Mouse (Mus musculus): ENCODE results near the gene Selenoi.
"Not testable (repeated sequence)": the region's sequence is repeated elsewhere in the genome, so short reads cannot be mapped to it uniquely, and the experiment has no call there.

The Selenoi gene

GRCm38 (mm10) chr5:30232271-30232971 is at the start of gene Selenoi:
TSS of gene Selenoi (plus strand) at chr5:30232581.
- DNase-seq (ENCODE audit: low read depth in 1 of 2, low spot score in 2 of 2): peak; percentile 94 to 97

DNA sequence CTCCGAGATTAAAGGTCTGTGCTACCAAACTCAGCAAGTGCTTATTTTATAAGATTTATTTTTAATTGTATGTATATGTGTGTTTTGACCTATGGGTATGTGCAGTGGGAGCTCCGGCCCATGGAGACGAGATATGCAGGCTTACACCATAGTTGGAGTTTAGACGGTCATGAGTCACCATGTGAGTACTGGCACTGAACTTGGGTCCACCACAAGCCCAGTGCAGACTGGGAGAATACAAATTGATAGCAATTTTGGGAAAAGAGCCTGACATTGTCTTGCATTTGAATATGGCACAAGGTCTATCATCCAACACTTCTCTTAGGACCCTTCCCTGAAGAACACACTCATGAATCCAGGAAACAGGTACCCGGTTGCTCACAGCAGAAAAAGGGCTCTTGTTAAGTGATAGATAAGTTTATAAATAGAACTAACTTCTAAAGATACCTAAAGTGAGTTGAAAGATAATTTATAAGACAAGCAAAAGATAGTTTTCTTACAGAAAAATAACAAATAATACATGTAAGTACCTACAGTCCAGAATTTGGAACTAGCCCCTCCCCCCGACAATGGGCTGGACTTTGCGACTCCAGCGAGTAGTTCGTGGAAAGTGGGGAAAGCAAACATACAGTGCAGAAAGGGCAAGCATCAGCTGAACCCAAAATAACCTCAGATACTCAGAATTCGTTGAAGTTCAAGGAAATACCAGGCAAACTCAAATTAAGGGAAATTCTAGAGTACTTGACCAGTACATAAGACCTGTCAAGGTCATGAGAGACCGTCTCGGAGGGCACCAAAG is 44.5 kb upstream of the Selenoi start:
- DNase-seq (ENCODE audit: low read depth in 1 of 2, low spot score in 2 of 2): no peak

DNA sequence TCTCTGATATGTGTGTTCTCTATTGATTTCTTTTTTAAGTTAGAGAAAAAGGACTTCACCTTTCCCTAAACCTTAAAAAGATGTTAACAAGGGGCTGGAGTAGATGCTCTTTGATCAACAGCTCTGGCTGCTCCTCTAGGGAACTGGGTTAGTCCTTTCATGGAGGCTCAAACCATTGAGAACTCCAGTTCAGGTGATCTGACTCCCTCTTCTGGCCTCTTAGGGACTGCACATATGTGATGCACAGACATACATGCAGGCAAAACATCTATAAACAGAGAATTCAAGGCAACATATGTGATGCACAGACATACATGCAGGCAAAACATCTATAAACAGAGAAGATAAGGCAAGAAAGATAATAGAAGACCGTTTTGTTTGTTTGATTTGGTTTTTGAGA is 39.9 kb upstream of the Selenoi start:
- no peak for DNase-seq (ENCODE audit: low read depth in 1 of 2, low spot score in 2 of 2)

DNA sequence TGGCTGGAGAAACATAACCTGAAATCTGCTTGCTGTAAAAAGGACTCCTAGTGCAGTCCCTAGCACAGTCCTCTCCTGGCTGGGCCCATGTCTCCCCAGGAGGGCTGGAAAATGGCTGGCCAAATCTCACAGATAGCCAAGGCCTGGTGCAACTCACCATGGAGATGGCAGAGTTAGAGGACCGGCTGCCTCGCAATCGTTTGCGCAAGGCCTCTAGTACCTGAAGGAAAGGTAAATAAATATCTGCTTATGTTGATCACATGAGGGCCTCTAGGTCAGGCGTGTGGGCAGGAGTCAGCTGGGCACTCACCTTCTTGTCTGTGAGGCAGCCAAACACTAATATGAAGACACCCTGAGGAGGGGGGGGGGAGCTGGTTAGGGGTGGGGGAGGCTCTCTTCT is 37.0 kb upstream of the Selenoi start:
- no peak for DNase-seq (ENCODE audit: low read depth in 1 of 2, low spot score in 2 of 2)

- DNase-seq (ENCODE audit: low read depth in 1 of 2, low spot score in 2 of 2): no peak
These were observed 34.1 kb upstream of the Selenoi start for GRCm38 (mm10) chr5:30198257-30198656.

- DNase-seq (ENCODE audit: low read depth in 1 of 2, low spot score in 2 of 2): no peak
These were observed 30.9 kb upstream of the Selenoi start for GRCm38 (mm10) chr5:30201521-30201920.

DNA sequence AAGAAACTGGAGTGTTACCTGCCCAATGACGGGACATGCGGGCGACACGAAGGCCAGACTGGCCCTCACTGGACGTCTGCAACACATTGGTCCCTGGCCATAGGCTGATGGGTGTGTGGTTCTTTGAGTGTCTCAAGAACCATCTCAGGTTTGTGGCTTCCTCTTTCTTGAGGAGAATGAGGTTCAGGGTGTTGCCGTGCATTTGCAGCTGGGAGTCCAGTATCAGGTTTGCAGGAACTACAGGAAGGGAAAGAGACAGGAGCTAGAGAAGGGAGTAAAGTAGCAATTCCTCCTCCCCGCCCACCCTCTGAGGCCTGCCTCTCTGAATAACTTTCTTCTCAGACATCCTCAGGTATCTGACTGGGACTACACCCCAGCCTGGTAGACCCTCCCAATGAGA is 30.2 kb upstream of the Selenoi start:
- DNase-seq (ENCODE audit: low read depth in 1 of 2, low spot score in 2 of 2): no peak

DNA sequence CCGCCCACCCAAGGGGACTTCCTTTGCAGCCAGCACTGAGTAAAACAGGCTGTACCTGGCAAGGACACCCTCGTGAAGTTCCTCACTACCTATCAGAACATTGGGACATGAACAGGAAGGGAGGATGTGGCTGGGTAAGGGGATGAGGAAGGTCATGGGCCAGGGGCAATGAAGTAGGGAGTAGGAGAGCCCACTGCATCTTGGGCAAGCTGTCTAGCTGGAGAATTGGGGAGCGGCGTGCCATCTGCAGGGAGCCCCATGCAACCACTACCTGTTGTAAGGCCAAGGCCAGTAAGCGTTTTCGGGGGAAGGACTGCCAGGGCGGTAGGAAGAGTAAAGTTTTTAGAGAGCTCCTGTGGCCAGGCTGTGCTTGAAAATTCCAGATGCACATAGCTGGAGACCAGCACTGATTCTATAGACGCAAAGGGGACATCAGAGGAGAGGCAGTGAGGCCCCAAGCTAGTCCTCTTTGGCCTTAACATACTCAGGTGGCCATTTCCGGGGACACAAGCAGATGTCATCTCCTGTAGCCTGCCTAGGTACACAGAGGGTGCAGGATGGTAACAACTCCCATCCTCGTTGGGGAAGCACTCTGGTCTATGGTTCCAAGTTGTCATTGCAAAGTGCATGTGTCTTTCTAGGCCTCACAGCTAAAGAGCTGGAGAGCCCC is 29.0 kb upstream of the Selenoi start:
- DNase-seq (ENCODE audit: low read depth in 1 of 2, low spot score in 2 of 2): no peak

GRCm38 (mm10) chr5:30204441-30204840 is 27.9 kb upstream of the Selenoi start:
- no peak for DNase-seq (ENCODE audit: low read depth in 1 of 2, low spot score in 2 of 2)

GRCm38 (mm10) chr5:30205034-30205433 is 27.3 kb upstream of the Selenoi start:
- no peak for DNase-seq (ENCODE audit: low read depth in 1 of 2, low spot score in 2 of 2)

DNA sequence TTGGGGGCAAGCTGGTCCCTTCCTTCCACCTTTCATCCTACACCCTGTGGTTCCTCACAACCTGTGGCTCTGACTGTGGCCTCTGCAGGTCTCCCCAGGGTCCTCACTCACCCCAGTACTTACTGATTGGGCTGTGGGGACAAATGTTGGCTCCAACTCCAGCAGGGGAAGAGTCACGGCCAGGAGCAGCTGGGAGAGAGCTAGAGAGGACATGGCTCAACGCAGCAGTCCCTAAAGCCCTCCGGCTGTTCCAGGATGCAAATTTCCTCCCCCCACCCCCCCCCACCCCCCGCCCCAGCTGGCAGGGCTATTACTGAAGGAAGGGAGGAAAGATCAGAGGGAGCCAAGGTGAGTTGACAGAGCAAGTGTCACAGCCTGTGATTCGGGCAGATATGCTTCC is 26.9 kb upstream of the Selenoi start, which contains the start of gene Adgrf3:
Gene Adgrf3 (minus strand): TSS at position 230 of the 400 bp plus-strand sequence.
- no peak for DNase-seq (ENCODE audit: low read depth in 1 of 2, low spot score in 2 of 2)

- DNase-seq (ENCODE audit: low read depth in 1 of 2, low spot score in 2 of 2): peak in 1 of 2 experiments; percentile 18
These were observed 25.1 kb upstream of the Selenoi start for GRCm38 (mm10) chr5:30207276-30207675.

DNA sequence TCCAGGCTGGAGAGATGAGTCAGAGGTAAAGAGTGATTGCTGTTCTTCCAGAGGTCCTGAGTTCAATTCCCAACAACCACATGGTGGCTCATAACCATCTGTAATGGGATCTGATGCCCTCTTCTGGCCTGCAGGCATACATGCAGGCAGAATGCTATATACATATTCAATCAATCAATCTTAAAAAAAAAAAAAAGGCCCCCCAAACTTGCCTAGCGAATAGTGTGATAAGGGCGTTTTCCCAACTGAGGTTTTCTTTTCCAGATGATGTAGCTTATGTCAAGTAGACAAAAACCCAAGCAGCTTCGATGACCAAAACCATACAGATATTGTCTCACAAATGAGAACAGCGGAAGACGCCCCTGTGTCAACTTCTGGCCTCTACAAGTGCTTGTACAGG is 21.6 kb upstream of the Selenoi start:
- not testable (repeated sequence) for DNase-seq (ENCODE audit: low read depth in 1 of 2, low spot score in 2 of 2)

GRCm38 (mm10) chr5:30214889-30215288 is 17.5 kb upstream of the Selenoi start:
- DNase-seq (ENCODE audit: low read depth in 1 of 2, low spot score in 2 of 2): no peak

GRCm38 (mm10) chr5:30215970-30216369 is 16.4 kb upstream of the Selenoi start:
- DNase-seq (ENCODE audit: low read depth in 1 of 2, low spot score in 2 of 2): no peak

GRCm38 (mm10) chr5:30219715-30220114 is 12.7 kb upstream of the Selenoi start:
- no peak for DNase-seq (ENCODE audit: low read depth in 1 of 2, low spot score in 2 of 2)

GRCm38 (mm10) chr5:30220666-30221065 is 11.7 kb upstream of the Selenoi start:
- no peak for DNase-seq (ENCODE audit: low read depth in 1 of 2, low spot score in 2 of 2)

GRCm38 (mm10) chr5:30222681-30223080 is 9.7 kb upstream of the Selenoi start:
- no peak for DNase-seq (ENCODE audit: low read depth in 1 of 2, low spot score in 2 of 2)

DNA sequence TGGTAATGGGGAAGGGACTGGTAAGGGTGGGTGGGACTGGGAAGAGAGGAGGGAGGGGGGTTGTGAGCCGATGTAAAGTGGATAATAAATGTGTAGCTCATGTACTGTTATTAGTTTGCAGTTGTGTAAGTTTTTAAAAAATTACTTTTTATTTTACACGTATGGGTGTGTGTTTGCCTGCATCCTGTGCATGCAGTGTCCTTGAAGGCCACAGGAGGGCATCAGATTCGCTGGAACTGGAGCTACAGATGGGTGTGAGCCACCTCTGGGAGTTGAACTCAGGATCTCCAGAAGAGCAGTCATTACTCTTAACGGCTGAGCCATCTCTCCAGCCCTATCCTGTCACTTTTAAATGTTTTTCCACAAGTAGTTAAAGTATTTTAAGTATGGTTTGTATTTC is 1.5 kb upstream of the Selenoi start:
- no peak for DNase-seq (ENCODE audit: low read depth in 1 of 2, low spot score in 2 of 2)

GRCm38 (mm10) chr5:30231891-30232270 is 500 bp upstream of the Selenoi start:
- no peak for DNase-seq (ENCODE audit: low read depth in 1 of 2, low spot score in 2 of 2)

GRCm38 (mm10) chr5:30233042-30233441 is 661 bp downstream of the Selenoi start:
- no peak for DNase-seq (ENCODE audit: low read depth in 1 of 2, low spot score in 2 of 2)

GRCm38 (mm10) chr5:30233979-30234378 is 1.6 kb downstream of the Selenoi start:
- DNase-seq (ENCODE audit: low read depth in 1 of 2, low spot score in 2 of 2): no peak

Data from monocyte, adult 2 months (primary cell).